ENCODE assay signal across 8 mouse cellular contexts in the genomic region with DNA sequence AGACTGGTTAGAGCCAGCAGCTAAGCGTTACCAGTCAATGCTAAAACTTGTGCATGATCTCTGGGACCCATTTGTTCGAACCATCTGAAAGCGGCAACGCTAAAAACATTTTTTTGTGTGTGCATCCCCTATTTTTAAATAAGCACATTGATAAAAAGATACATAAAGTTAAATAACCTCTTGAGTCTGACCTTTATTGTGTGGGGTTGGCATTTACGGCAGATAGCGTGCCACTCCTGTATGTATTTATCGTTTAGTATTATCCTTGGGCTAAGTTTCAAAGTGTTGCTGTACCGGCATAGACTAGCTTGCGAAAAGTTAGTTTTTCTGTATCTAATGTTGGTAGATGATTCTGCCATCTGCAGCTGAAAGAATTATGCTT. TPM values are rescaled to one million over a fixed set of nuclear protein-coding genes. Genes with fewer than 3 reads are reported as not detected.
A peak's percentile ranks its signal among the peaks of the same experiment; 100 is the strongest.
DNase-seq lines count a peak whose midpoint lies in the region; ATAC-seq and TF ChIP-seq lines count a peak whose summit lies in the region.

No protein-coding gene starts in this region.

- no peaks in the 10 kb centered on the region for H3K27me3 ChIP-seq in heart, embryonic 10.5 days (ENCODE audit: insufficient read depth, poor library complexity, severe bottlenecking)
- peaks cover 4% of the 10 kb centered on the region; the same call in 1 of the 2 replicates for H3K27me3 ChIP-seq in E14TG2a.4 (ENCODE audit: insufficient read depth, low read length)
- H3K27me3 ChIP-seq in forebrain, embryonic 15.5 days, result no peaks in the 10 kb centered on the region
- no peaks in the 10 kb centered on the region for H3K27me3 ChIP-seq in liver, embryonic 14.5 days (ENCODE audit: control insufficient read depth, insufficient read depth, low read length)

- no peak for TF ChIP-seq CTCF in E14TG2a.4 (conservative IDR thresholded peaks at IDR 0.05; ENCODE audit: low read length)
- no peak for TF ChIP-seq CTCF in liver, embryonic 14.5 days (IDR thresholded peaks at IDR 0.05; ENCODE audit: low read depth)

- TF ChIP-seq EP300 in liver, embryonic 14.5 days (IDR thresholded peaks at IDR 0.05; ENCODE audit: low read depth), result no peak

- peak overlapping the region; percentile 80 for H3K4me3 ChIP-seq in heart, embryonic 10.5 days
- peak overlapping the region; percentile 92 for H3K4me3 ChIP-seq in E14TG2a.4 (replicated peaks; ENCODE audit: low read length)
- H3K4me3 ChIP-seq in forebrain, embryonic 15.5 days, result peak overlapping the region; percentile 84
- H3K4me3 ChIP-seq in liver, embryonic 14.5 days (ENCODE audit: insufficient read depth in 1 of 2, low read depth in 2 of 2, low read length in 2 of 2), result peak overlapping the region; percentile 82 to 89

- intact Hi-C loops in heart, postnatal 25 days (cut with DNase I), result loop anchor here (2.0 to 10.0 kb wide), 3 partner anchors 162 to 419 kb away; a partner anchor contains a TSS

- WGBS in heart, embryonic 10.5 days, result 17% methylated on average over 9 of the region's 9 CpGs
- WGBS in forebrain, embryonic 15.5 days, result 9% methylated on average over 9 of the region's 9 CpGs
- WGBS in liver, embryonic 14.5 days (ENCODE audit: insufficient replicate concordance), result 6% methylated on average over 9 of the region's 9 CpGs

- peak overlapping the region; percentile 75 for H3K4me2 ChIP-seq in forebrain, embryonic 15.5 days (replicated peaks)
- peak overlapping the region; percentile 80 for H3K4me2 ChIP-seq in liver, embryonic 14.5 days (ENCODE audit: low read depth)

- peak; percentile 41 for DNase-seq in heart, embryonic 10.5 days (ENCODE audit: low spot score)
- DNase-seq in heart, postnatal 25 days (ENCODE audit: low spot score), result no peak
- DNase-seq in liver, embryonic 14.5 days (ENCODE audit: low read depth in 3 of 3, low spot score in 3 of 3), result no peak
- DNase-seq in thymus, postnatal 4 days, result no peak
- no peak for DNase-seq in right cerebral cortex, postnatal 36 days (ENCODE audit: low spot score in 2 of 2)
- no peak for DNase-seq in layer of hippocampus, postnatal 25 days (ENCODE audit: extremely low spot score in 1 of 2, low spot score in 1 of 2)

- peaks cover 4% of the 10 kb centered on the region; the same call in 1 of the 2 replicates for H3K4me1 ChIP-seq in heart, embryonic 10.5 days
- peaks cover 49% of the 10 kb centered on the region for H3K4me1 ChIP-seq in E14TG2a.4 (replicated peaks; ENCODE audit: low read depth, low read length)
- H3K4me1 ChIP-seq in forebrain, embryonic 15.5 days, result peaks cover 24% of the 10 kb centered on the region
- peaks cover 19 to 30% of the 10 kb centered on the region in 2 experiments for H3K4me1 ChIP-seq in liver, embryonic 14.5 days (replicated peaks; ENCODE audit: control insufficient read depth in 2 of 2, insufficient read depth in 2 of 2, low read length in 1 of 2)

- peak overlapping the region; percentile 65; the same call in 1 of the 2 replicates for H3K9ac ChIP-seq in forebrain, embryonic 15.5 days (replicated peaks)
- H3K9ac ChIP-seq in liver, embryonic 14.5 days (replicated peaks), result peak overlapping the region; percentile 88

- H3K36me3 ChIP-seq in heart, embryonic 10.5 days, result no peaks in the 10 kb centered on the region
- H3K36me3 ChIP-seq in E14TG2a.4 (ENCODE audit: insufficient read depth, low read length), result peaks cover 32% of the 10 kb centered on the region
- H3K36me3 ChIP-seq in forebrain, embryonic 15.5 days, result no peaks in the 10 kb centered on the region
- peaks cover 18% of the 10 kb centered on the region for H3K36me3 ChIP-seq in liver, embryonic 14.5 days (replicated peaks; ENCODE audit: control insufficient read depth, insufficient read depth, low read depth)

- no peaks in the 10 kb centered on the region for H3K9me3 ChIP-seq in heart, embryonic 10.5 days
- H3K9me3 ChIP-seq in E14TG2a.4 (ENCODE audit: low read length), result peaks cover 8% of the 10 kb centered on the region; the same call in 1 of the 2 replicates
- no peaks in the 10 kb centered on the region for H3K9me3 ChIP-seq in forebrain, embryonic 15.5 days
- no peaks in the 10 kb centered on the region for H3K9me3 ChIP-seq in liver, embryonic 14.5 days (ENCODE audit: control insufficient read depth, low read length)

- ATAC-seq in forebrain, embryonic 15.5 days (replicated peaks), result no peak
- ATAC-seq in liver, embryonic 14.5 days (ENCODE audit: insufficient read depth), result no peak

- peak overlapping the region; percentile 94 for H3K27ac ChIP-seq in heart, embryonic 10.5 days
- no peak overlapping the region for H3K27ac ChIP-seq in forebrain, embryonic 15.5 days (replicated peaks)
- H3K27ac ChIP-seq in liver, embryonic 14.5 days, result peak overlapping the region; percentile 61

RNA-seq across cellular contexts. Expression of a gene that starts 1.1 kb away (rescaled TPM):
- polyA plus RNA-seq in heart, embryonic 10.5 days (2016; fragmentation: Nextera tagmentation; extraction: Ambion mirVana), result 12.2 and 15.4 TPM in 2 replicates
- total RNA-seq in heart, postnatal 25 days (2021), result 10 to 100 TPM in 1 of 2 experiments, 1 to 10 TPM in 1; 8.7 to 11.5 TPM
- polyA plus RNA-seq in forebrain, embryonic 15.5 days (2015; fragmentation: Nextera tagmentation; extraction: Ambion mirVana), result 17.1 and 18.7 TPM in 2 replicates
- 24.1 and 30.9 TPM in 2 replicates for polyA plus RNA-seq in liver, embryonic 14.5 days (2012; rRNA removed)
- polyA plus RNA-seq in liver, embryonic 14.5 days (2014; fragmentation: Nextera tagmentation; extraction: Ambion mirVana), result 26.6 and 31.8 TPM in 2 replicates
- total RNA-seq in layer of hippocampus, postnatal 25 days (2021), result 10 to 100 TPM; 46.2 to 47.5 TPM
